ENCODE assay signal across 8 mouse cellular contexts in the genomic region with DNA sequence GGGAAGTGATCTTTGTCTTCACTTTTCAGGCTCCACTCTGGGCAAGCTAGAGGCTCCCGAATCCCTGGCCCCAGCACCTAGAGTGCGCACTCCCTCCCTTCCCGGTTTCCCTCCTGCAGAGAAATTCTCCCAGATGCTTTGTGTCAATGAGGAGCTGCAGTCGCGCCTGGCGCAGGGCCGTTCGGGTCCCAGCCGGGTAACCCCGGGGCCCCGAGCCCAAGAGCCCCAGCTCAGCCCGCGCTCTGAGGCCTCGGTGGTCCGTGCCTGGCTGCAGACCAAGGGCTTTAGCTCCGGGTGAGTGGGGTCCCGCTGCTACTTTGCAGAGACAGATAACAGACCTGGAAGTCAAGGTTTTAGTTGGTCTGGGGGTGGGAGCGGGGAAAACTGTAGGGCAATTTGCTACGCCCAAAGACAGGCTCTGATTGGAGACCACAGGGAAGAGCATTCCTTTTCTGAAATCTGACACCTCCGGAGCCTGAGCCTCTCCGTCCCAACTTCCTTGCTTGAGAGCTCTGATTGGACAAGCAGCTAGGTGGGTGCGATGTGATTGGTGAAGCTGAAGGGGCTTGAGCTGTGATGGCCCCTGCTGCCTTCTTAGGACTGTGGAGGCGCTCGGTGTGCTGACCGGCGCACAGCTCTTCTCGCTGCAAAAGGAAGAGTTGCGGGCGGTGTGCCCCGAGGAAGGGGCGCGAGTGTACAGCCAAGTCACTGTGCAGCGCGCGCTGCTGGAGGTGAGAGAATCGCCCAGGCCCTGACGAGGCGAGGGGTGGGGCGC. TPM values are rescaled to one million over a fixed set of nuclear protein-coding genes. Genes with fewer than 3 reads are reported as not detected.
A peak's percentile ranks its signal among the peaks of the same experiment; 100 is the strongest.
DNase-seq lines count a peak whose midpoint lies in the region; ATAC-seq and TF ChIP-seq lines count a peak whose summit lies in the region.

No protein-coding gene starts in this region.

- H3K4me3 ChIP-seq in G1E (ENCODE audit: low read depth, low read length), result peak overlapping the region; percentile 10; the same call in 1 of the 2 replicates

- DNase-seq in G1E (ENCODE audit: low spot score), result no peak
- DNase-seq in cerebellum, adult 8-10 months, result peak; percentile 62
- peak; percentile 94 for DNase-seq in forelimb bud, embryonic 11.5 days (ENCODE audit: low read depth, low spot score)
- DNase-seq in layer of hippocampus, adult 9-11 months, result peak; percentile 68
- peak; percentile 87 for DNase-seq in lung, postnatal 10 days
- DNase-seq in retina, postnatal 1 day, result peak; percentile 97

- H3K4me1 ChIP-seq in G1E (ENCODE audit: insufficient read depth, low read depth, low read length), result peaks cover 13% of the 10 kb centered on the region

- no peak for TF ChIP-seq CTCF in G1E (IDR thresholded peaks at IDR 0.05; ENCODE audit: low read depth, low read length)

- H3K36me3 ChIP-seq in G1E (replicated peaks), result peaks cover 36% of the 10 kb centered on the region

- H3K9me3 ChIP-seq in G1E (replicated peaks), result no peaks in the 10 kb centered on the region

- ATAC-seq in G1E (ENCODE audit: extremely low read depth, insufficient number of reproducible peaks, low FRiP score, poor library complexity, severe bottlenecking), result no peak; the same call in 1 of the 2 replicates
- ATAC-seq in hematopoietic stem cell, adult 5-6 weeks (replicated peaks in 1 of 2; ENCODE audit: insufficient read depth in 1 of 2, low FRiP score in 2 of 2, low TSS enrichment in 1 of 2, low read depth in 1 of 2, poor library complexity in 2 of 2, severe bottlenecking in 2 of 2), result peak; percentile 68 to 84
- ATAC-seq in erythroid progenitor cell, adult 5-6 weeks (replicated peaks; ENCODE audit: low FRiP score, poor library complexity, severe bottlenecking), result no peak

- peaks cover 25% of the 10 kb centered on the region for H3K27me3 ChIP-seq in G1E (ENCODE audit: insufficient read depth, low read length)

RNA-seq across cellular contexts. Expression of gene Eps8l1, which starts 17.7 kb away (rescaled TPM):
- not detected in 2 replicates for total RNA-seq in G1E (2014; fragmentation: Nextera tagmentation)
- 0.11 TPM in 1 of 2 replicates, not detected in the other for total RNA-seq in G1E (2017)
- polyA plus RNA-seq in G1E (2012), result not detected in 2 replicates
- total RNA-seq in hematopoietic stem cell, adult 5-6 weeks (2017), result 5.1 and 17.1 TPM in 2 replicates
- total RNA-seq in erythroid progenitor cell, adult 5-6 weeks (2015; ENCODE audit: low replicate concordance), result 2.9 and 6.1 TPM in 2 replicates
- 6.2 and 11.2 TPM in 2 replicates for total RNA-seq in erythroid progenitor cell, adult 5-6 weeks (2017; ENCODE audit: low replicate concordance)

RNA-seq across cellular contexts. Expression of gene Ppp1r12c, which starts 23.3 kb away (rescaled TPM):
- 91.9 and 100 TPM in 2 replicates for total RNA-seq in G1E (2014; fragmentation: Nextera tagmentation)
- total RNA-seq in G1E (2017), result 91.1 and 99.8 TPM in 2 replicates
- 135 and 173 TPM in 2 replicates for polyA plus RNA-seq in G1E (2012)
- total RNA-seq in hematopoietic stem cell, adult 5-6 weeks (2017), result 134 and 190 TPM in 2 replicates
- total RNA-seq in erythroid progenitor cell, adult 5-6 weeks (2015; ENCODE audit: low replicate concordance), result 73.9 and 133 TPM in 2 replicates
- total RNA-seq in erythroid progenitor cell, adult 5-6 weeks (2017; ENCODE audit: low replicate concordance), result 123 and 130 TPM in 2 replicates

RNA-seq across cellular contexts. Expression of gene Rdh13, which starts 32.8 kb away (rescaled TPM):
- total RNA-seq in G1E (2014; fragmentation: Nextera tagmentation) (9.0 and 12.3 TPM in 2 replicates), G1E (2017) (14.3 and 16.7 TPM in 2 replicates)
- polyA plus RNA-seq in G1E (2012), result 5.2 and 5.4 TPM in 2 replicates
- 14.4 and 25.2 TPM in 2 replicates for total RNA-seq in hematopoietic stem cell, adult 5-6 weeks (2017)
- total RNA-seq in erythroid progenitor cell, adult 5-6 weeks (2015; ENCODE audit: low replicate concordance), result 0.72 and 1.3 TPM in 2 replicates
- total RNA-seq in erythroid progenitor cell, adult 5-6 weeks (2017; ENCODE audit: low replicate concordance), result 0.45 and 1.5 TPM in 2 replicates

RNA-seq across cellular contexts. Expression of gene Tnnt1, which starts 38.0 kb away (rescaled TPM):
- total RNA-seq in G1E (2014; fragmentation: Nextera tagmentation), result not detected in 2 replicates
- 0.17 TPM in 1 of 2 replicates, not detected in the other for total RNA-seq in G1E (2017)
- polyA plus RNA-seq in G1E (2012), result 0.22 and 0.35 TPM in 2 replicates
- 8.2 and 11.1 TPM in 2 replicates for total RNA-seq in hematopoietic stem cell, adult 5-6 weeks (2017)
- total RNA-seq in erythroid progenitor cell, adult 5-6 weeks (2015; ENCODE audit: low replicate concordance), result 1.4 TPM in 1 of 2 replicates, not detected in the other
- total RNA-seq in erythroid progenitor cell, adult 5-6 weeks (2017; ENCODE audit: low replicate concordance), result 3.9 TPM in 1 of 2 replicates, not detected in the other

RNA-seq across cellular contexts. Expression of gene Tnni3, which starts 45.8 kb away (rescaled TPM):
- total RNA-seq in G1E (2014; fragmentation: Nextera tagmentation) (not detected in 2 replicates), G1E (2017) (0.41 TPM in 1 of 2 replicates, not detected in the other)
- 0.15 TPM in 1 of 2 replicates, not detected in the other for polyA plus RNA-seq in G1E (2012)
- total RNA-seq in hematopoietic stem cell, adult 5-6 weeks (2017), result 7.0 and 7.1 TPM in 2 replicates
- not detected in 2 replicates for total RNA-seq in erythroid progenitor cell, adult 5-6 weeks (2015; ENCODE audit: low replicate concordance)
- total RNA-seq in erythroid progenitor cell, adult 5-6 weeks (2017; ENCODE audit: low replicate concordance), result not detected in 2 replicates

Comparison
In these comparisons a context has a peak if more than half of its experiments do, and no peak if none do; other contexts are left out.
1. ATAC-seq: peak in hematopoietic stem cell, adult 5-6 weeks (2 of 2); none in G1E (single experiment) and erythroid progenitor cell, adult 5-6 weeks (single experiment).